Mouse (Mus musculus) lung, postnatal 36 days (tissue): ENCODE results near the gene Sirt6.
A peak's percentile ranks its signal among the peaks of the same experiment; 100 is the strongest.
"Not testable (repeated sequence)": the region's sequence is repeated elsewhere in the genome, so short reads cannot be mapped to it uniquely, and the experiment has no call there.

ENCODE experiments used
- DNase-seq: peaks from one replicate; pipeline ENCODE4 v3.0.0; 2022; ENCODE audit warnings: mixed read lengths

The Sirt6 gene

DNA sequence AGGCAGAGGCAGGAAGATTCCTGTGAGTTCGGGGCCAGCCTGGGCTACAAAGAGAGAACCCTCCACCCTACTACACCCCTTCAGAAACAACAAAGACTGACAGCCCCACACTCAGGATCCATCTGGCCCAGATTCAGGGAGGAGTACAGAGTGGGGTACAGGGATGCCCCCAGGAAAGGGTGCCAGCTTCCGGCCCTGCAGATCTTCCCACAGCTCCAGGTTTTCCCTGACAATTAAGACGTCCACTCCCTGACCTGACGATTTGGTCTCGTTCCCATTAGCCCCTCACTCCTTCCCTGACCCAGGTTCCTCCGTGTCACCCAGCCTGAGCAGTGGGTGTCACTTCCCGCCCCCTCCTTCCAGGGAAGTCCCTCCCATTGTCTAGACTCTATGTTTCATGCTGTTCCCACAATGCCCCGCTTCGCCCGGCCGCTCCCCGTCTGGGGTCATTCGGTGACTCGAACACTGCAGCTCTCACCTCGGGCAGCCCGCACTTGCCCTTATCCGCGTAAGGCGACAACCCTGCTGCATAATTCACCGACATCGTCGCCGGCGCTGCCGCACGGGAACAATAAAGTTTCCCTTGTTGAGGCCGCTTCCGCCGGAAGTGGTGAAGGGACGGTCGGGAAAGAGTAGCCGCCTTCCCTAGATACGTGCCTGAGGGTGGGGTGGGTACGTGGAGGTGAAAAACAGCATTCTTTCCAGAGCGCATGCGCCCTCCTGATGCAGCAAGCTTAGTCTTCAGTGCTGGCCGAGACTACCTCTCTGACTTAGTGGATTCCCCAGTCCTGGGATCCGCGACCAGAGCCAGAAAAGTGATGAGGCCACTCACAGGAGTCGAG, at the start of gene Sirt6:
Sirt6 (minus strand) TSS at position 804 of the 842 bp plus-strand sequence.
- DNase-seq: peak; percentile 96

DNA sequence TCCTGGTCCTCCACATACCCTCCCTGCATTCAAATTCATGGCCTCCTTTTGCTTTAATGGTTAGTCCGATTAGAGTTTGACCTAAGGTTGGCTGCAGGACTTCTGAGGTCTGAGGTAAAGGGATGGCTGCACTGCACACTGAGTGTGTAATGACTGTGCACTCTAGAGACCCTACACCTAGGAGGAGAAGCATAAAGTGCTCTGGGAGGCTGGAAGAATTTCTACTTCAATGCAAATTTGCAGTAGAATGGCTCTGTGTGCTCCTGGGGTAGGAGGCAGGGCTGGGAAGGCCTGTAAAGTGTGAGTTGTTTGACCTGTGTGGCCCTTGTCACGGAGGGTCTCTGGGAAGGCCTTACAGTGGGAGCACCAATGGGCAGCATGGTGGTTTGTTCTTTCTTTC, 28.6 kb upstream of the Sirt6 start:
- no peak for DNase-seq

DNA sequence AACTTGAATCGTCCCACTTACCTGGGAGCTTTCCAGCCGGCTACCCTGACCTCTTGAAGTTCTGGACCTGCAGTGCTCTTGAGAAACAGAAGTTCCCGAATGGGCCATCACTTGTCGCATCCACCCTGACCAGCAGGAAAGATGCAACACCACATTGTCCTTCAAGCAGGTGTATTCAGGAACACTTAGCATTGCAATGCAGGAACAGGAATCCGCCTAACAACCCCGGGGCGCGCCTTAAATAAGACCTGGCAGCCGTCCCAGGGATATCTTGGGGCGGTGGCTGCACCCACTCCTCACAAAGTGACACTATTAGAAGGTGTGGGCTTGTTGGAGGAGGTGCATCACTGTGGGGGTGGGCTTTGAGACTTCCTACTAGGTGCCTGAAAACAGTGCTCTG, 27.6 kb upstream of the Sirt6 start:
- no peak for DNase-seq

DNA sequence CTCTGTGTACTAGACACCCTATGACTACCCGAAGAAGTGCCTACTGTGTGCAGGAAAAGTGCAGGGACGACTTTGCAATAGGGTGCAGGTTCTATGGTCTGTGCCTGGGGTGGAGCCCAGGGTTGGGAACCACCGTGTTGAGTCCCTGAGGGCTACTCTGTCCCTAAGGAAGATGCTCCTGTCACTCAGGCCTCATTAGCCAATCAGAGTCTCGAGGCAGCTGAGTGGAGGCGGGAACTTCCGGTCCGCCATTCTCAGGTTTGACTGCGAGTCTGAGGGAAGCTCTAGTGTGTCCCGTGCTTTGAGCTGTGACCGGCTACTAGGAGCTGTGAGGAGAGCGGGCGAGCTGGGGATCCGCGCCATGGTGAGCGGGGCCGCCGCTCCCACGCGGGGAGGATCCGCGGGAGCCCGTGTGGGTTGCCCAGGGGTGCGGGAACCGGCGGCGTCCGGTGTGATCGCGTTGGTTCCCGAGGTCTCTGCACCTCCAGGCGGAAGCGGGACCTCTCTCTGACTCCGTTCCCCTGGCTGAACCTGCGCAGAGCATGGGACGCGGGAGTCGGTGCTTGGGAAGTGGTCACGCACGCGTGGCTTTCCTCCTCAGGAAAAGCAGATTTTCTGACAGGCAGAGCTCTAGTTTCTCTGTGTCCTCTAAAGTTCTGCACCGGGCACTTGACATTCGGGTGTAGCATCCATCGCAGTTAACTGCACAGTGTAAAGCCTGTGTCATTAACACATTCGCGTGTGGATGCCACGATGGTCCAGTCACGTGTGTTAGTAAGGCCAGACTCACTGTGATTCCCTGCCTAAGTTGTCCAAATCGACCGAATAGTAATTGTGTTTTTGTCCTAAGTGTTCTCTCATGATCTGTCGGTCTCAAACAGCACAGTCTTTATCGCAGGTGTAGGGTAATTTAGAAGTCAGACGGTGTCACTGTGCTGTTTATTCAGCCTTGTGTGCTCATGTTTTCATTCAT, 21.5 kb upstream of the Sirt6 start, which contains the start of gene Gm10778:
Gm10778 (plus strand) TSS at position 257 of the 973 bp plus-strand sequence.
- DNase-seq: peak; percentile 95

DNA sequence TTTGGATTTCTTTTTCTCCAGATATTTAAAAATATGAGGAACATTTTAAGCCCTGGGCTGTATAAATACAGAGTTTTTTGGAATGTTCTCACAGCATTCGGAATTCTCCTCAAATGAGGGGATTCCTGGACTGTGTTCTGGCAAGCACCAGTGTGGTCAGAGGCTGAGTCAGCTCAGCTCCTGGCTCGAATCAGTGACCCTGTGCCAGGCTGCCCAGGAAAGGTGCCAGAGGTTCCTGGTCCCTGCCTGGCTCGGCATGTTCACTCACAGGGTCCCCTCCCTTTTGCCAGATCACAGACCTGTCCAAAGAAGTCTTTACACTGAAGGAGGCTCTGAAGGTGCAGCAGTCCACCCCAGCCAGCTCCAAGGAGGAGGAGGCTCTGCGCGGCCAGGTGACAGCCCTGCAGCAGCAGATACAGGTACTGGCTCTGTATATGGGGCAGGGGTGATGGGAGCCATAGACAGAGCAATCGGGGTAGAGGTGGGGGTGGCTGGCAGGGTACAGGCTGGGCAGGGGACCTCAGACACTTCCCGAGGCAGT, 18.5 kb upstream of the Sirt6 start:
- no peak for DNase-seq

DNA sequence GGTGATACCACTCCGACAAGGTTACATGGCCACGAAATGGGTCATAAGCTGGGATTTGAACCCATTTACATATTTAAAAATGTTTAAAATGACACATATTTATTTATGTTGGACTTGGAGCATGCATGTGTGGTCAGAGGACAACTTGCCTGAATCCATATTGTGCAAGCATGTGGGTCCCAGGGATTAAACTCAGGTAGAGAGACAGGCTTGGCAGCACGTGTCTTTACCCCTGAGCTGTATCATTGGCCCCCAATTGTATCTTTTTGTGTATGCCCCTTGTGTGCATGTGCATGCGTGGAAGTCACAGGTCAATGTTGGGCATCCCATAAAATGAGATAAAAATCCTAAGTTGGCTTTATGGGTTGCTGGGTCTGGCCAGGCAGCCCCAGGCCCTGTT, 17.8 kb upstream of the Sirt6 start:
- DNase-seq: no peak

DNA sequence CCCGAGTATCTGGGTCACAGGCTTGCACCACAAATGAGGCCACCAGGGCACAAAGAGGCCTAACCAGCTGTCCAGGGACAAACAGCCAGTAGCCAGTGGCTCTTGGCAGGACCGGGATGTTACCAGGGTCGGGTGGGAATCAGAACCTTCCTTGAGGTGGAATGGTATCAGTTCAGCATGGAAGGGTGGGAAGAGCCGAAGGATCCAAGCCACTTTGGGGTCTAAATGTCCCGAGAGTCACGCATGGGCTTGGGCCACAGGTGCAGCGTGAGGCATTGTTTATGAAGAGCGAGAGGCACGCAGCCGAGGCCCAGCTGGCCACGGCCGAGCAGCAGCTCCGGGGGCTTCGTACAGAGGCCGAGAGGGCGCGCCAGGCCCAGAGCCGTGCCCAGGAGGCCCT, 17.1 kb upstream of the Sirt6 start:
- DNase-seq: no peak

- DNase-seq: no peak
Observed at GRCm38 (mm10) chr10:81644162-81644561, 16.6 kb upstream of the Sirt6 start.

GRCm38 (mm10) chr10:81643449-81644055, 16.0 kb upstream of the Sirt6 start:
- peak; percentile 96 for DNase-seq

GRCm38 (mm10) chr10:81642648-81643448, 15.3 kb upstream of the Sirt6 start:
- DNase-seq: no peak

GRCm38 (mm10) chr10:81641978-81642647, 14.5 kb upstream of the Sirt6 start:
- no peak for DNase-seq

DNA sequence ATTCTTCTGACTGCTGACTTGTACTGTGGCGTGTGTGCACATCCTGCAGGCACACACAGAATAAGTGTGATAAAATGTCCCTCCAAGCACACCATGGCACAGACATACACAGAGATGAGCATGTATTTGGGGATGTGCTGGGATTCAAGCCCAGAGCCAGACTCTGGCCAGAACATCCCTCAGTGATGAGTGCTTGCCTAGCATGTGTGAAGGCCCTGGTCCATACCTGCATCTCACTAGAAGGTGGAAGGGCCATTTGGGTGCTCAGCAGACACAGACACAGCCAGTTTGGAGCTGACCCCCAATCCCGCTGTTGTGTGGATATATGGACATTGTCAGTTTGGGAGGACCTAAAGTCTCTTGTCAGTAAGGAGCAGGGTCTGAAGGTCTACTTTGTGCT, 14.0 kb upstream of the Sirt6 start:
- DNase-seq: no peak

GRCm38 (mm10) chr10:81640825-81641224, 13.2 kb upstream of the Sirt6 start:
- not testable (repeated sequence) for DNase-seq

DNA sequence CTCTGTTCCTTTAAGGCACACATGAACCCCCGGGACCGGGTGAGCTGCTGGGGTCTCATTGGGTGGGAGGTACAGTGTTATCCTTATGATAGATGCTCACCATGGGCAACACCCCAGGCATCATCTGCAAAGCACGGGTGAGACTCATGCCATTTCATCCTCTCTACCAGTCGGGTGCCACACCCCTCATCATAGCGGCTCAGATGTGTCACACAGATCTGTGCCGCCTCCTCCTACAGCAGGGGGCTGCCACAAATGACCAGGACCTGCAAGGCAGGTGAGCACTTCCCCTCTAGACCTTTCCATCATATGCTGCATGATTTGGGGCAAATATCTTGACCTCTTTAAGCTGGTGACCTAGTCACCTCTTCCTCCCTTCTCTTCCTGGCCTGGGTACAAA, 10.5 kb upstream of the Sirt6 start:
- DNase-seq: no peak

GRCm38 (mm10) chr10:81636338-81636737, 8.7 kb upstream of the Sirt6 start:
- DNase-seq: no peak

DNA sequence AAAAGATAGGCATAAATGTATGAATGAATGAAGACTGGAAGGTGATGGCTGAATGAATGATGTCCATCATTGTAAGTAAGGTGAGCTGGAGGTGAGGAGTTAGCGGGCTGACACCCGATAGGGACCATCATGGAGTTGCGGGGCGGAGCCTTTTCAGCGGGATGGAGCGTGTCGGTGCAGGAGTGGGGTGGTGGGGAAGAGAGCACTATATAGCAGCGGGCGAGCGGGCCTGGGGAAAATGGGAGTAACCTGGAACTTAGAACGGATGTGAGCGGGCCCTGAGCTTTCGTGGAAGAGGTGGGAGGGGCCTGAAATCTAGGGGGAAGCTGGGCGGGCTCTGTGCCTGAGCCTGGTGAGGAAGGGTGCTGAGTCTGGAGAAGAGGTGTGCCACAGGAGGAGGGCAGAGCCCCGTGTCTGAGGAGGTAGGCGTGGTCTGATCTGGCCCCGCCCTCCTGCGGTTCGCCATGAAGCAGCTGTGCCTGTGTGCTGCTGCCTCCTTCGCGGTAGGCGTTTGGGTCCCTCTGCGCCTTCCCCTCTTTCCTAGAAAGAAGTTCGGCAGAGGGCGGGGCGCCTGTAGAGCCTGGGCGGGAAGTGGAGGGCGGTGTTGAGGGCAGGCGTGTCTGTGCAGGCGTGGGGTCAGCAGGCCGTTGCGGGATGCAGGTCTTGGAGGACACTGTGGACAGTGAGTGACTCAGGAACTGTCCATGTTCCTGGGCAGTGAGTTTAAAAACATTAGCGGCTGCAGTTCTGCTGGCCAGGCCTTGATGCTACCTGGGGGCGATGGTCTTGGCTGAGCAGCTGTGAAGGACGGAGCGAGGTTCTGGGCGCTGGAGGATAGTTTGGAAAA, 5.9 kb upstream of the Sirt6 start:
- DNase-seq: peak; percentile 92

DNA sequence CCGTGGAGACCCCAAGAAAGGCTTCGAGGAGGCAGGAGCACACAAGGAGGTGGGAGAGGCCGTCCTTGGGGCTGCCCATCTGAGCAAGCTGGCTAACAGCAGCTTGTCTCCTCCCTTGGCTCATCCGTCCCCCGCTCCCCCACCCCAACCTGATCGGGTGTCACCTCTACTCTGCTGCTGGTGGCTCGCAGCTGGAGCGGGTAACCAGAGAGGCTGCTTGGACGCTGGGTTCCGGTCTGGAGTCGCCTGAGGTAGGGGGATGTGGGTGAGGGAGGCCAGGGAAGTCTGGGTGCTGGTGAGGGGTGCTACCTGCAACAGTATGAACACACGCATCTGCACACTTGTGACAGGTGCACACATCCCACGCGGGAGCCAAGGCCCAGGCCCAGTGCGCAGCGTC, 793 bp upstream of the Sirt6 start, which contains the start of gene Ankrd24:
Ankrd24 (plus strand) TSS at position 151 of the 400 bp plus-strand sequence.
- no peak for DNase-seq

GRCm38 (mm10) chr10:81627836-81628220, 231 bp upstream of the Sirt6 start:
- DNase-seq: peak; percentile 17

DNA sequence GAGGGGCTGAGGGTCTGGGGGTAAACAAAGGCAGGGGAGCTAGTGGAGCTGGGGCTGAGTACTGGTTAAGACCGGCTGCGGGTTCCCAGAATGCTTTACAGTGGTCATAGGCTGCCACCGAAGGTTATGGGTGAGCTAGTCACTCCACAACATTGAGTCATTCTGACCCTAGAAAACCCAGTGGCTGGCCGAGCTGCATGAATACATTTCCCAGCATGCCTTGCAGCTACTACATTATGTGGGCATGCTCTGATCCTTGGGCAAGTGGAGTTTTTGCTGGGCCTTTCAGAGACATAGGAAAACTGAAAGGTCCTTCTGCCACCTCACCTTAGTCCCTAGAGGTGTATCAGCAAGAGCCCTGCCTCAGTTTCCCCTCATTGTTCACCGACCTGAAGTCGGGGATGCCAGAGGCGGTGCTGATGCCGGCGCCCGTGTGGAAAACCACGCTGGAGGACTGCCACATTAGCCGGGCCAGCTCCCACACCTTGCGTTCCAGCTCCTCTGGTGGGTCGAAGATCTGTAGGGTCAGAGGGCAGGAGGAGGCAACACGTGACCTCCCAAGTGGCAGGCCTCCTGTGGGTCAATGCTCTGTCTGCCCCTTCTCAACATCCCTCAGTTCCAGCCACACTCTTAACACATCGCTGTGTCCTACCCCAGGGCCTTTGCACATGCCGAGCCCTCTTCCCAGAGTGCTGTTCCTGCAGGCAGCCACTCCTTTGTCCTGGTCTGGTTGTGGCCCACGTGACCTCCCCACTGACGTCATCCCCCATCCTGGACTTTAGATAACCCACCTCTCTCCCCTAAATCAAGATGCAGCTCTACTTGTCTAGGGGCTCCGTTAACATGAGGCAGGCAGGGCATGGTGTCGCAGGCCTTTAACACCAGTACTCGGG, 1.2 kb downstream of the Sirt6 start:
- no peak for DNase-seq
